Mouse (Mus musculus): Measurements from ENCODE around the gene Fmnl1.

GRCm38 (mm10) chr11:103181349-103181748 is 10.4 kb downstream of the Fmnl1 start:
- TF ChIP-seq CTCF (IDR thresholded peaks at IDR 0.05; ENCODE audit: control insufficient read depth, insufficient read depth, insufficient read length), result no peak
- TF ChIP-seq MAX (IDR thresholded peaks at IDR 0.05), result no peak
- TF ChIP-seq MYOD1 (IDR thresholded peaks at IDR 0.05; ENCODE audit: control insufficient read depth, insufficient read length, low read depth), result no peak
- no peak for TF ChIP-seq MYOG (IDR thresholded peaks at IDR 0.05; ENCODE audit: control insufficient read depth, extremely low read depth, insufficient read length)

Measured in C2C12 (cell line).